Mouse (Mus musculus): ENCODE data around the gene Clcn3.

Gene Clcn3

GRCm38 (mm10) chr8:60952803-60953202 is 30.3 kb downstream of the Clcn3 start:
- DNase-seq (ENCODE audit: low read depth, low spot score): no peak

- no peak for DNase-seq (ENCODE audit: low read depth, low spot score)
Observed at GRCm38 (mm10) chr8:60951757-60952156, 31.3 kb downstream of the Clcn3 start.

DNA sequence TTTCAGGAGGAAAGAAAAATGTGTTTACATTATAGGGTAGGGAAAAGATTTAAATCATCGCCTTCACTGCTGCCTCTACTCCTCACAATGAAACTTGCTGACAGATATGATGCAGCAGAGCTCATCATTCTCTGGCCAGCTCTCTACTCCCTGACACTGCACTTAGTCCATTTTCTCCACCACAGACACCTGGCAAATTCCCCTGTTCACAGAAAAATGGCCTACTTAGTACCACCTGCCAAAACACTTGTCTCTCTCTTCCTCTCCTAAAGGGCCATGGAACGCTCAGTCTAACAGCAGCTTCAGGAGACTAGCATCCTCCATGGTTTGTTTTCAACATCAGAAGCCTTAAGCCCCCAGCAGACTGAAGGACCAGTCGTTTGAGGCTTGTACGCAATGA is 31.8 kb downstream of the Clcn3 start:
- no peak for DNase-seq (ENCODE audit: low read depth, low spot score)

- DNase-seq (ENCODE audit: low read depth, low spot score): no peak
Observed at GRCm38 (mm10) chr8:60949859-60950258, 33.2 kb downstream of the Clcn3 start.

DNA sequence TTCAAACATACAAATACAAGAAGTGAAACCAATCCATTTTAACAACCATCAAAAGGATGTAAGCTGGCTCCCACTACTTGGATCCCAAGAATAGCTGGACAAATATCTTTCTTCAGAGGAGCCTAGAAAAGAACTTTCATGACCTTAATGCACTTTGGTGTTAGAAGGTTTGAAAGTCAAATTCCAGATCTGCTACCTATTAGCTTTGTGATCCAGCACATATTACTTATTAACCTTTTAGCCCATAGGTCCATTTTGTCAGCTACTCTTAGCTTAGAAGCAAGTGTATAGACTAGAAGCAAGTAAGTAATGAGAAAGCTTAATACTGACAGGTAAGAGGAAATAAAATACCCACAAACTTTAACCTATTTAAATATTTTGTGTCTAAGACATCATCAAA is 35.6 kb downstream of the Clcn3 start:
- DNase-seq (ENCODE audit: low read depth, low spot score): no peak

DNA sequence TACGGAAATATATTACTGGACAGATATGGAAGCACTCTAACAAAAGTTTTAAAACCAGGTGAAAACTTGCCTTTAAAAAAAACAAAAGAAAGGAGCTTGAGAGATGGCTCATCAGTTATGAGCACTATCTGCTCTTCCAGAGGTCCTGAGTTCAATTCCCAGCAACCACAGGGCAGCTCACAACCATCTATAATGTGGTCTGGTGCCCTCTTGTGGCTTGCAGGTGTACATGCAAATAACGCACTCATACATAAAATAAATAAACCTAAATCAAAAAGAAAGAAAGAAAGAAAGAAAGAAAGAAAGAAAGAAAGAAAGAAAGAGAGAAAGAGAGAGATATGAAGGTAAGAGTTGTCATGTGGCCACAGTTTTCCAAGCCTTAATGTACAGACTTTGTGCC is 40.2 kb downstream of the Clcn3 start:
- DNase-seq (ENCODE audit: low read depth, low spot score): no peak

DNA sequence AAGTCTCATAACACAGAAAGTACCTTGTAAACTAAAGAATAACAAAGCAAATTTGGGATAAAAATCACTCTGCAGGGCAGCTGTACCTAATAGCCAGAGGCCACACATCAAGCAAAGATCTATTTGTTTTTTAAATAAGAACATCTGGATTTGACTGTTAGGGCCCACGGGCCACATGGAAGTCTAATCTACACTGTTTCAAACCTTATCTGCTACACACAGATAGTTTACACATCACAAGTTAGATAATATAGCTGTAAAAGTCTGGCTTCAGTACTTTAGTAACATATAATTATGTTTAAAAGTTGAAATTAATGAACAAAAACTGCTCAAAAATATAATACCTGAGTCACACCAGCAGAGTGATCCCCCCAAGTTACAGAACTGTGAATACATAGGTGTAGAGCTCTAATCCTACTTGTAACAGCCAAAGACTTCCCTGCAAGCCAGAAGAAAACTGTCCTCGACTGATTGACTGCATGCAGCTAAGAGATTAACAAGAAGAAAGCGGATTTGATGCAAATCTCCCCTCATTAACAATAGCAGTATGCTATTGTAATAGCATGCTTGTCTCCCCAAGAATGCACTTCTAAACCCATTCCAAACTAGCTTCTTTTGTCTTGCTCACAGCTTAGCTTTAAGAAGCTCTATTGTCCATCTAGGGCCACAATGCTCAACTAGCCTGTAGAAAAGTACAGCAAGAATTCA is 44.2 kb downstream of the Clcn3 start:
- no peak for DNase-seq (ENCODE audit: low read depth, low spot score)

GRCm38 (mm10) chr8:60933617-60934016 is 49.5 kb downstream of the Clcn3 start:
- DNase-seq (ENCODE audit: low read depth, low spot score): no peak

- no peak for DNase-seq (ENCODE audit: low read depth, low spot score)
Observed at GRCm38 (mm10) chr8:60920176-60920575, 62.9 kb downstream of the Clcn3 start.

GRCm38 (mm10) chr8:60919069-60919468 is 64.0 kb downstream of the Clcn3 start:
- no peak for DNase-seq (ENCODE audit: low read depth, low spot score)

DNA sequence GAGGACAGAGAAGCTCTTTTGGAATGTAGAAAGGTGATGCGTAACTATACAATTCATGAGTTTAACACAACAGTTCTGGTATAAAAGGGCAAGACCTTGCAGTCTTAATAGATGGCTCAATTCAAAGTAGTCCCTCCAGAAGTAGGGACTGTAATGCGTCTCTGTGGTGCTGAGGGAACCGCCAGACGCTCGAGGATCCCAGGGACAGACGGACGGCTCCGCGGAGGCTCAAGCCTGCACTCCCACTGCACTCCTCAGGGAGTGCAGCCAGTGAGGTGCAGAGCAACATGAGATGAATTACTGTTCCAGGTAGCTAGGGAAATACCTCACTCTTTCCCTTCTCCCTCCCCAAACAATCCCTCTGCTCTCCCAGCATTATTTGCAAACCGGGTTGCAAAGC is 70.5 kb downstream of the Clcn3 start:
- DNase-seq (ENCODE audit: low read depth, low spot score): no peak

- no peak for DNase-seq (ENCODE audit: low read depth, low spot score)
Observed at GRCm38 (mm10) chr8:60912081-60912480, 71.0 kb downstream of the Clcn3 start.

DNA sequence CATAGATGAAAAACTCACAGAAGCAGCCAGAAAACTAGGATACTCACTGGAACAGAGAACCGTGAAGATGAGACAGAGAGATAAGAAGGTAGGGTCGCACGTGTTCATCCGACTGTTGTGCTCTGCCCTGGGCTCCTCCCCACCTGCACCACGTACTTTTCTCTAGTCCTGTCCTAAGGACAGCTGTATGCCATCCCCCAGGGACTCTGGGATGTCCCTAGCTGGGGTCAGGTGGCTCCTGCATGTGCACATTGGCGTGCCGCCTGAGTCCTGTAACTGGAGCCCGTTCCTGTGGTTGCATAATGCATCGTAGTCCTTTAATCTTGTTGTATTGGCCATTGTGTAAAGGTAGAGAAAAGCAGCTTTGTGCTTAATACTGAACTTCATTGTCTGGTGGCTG is 83.0 kb downstream of the Clcn3 start:
- DNase-seq (ENCODE audit: low read depth, low spot score): no peak

DNA sequence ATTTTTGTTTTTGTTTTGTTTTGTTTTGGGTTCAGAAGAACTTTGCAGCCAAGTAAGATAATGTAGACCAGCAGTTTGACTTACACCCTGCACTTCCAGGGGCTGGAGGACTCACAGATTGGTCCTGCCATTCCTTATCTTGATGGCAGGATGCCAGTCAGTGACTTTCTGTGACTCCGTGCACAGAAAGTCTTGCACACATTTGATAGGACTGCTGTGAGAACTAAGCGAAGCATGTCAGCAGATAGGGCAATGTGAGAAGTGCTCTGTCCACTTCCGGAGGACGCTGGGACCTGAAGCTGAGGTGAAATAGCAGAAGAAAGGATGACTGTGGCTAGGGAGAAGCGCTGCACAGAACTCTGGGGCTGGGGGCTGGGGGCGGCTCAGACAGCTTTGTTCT is 87.2 kb downstream of the Clcn3 start:
- DNase-seq (ENCODE audit: low read depth, low spot score): no peak

GRCm38 (mm10) chr8:60891757-60892156 is 91.3 kb downstream of the Clcn3 start:
- no peak for DNase-seq (ENCODE audit: low read depth, low spot score)

- DNase-seq (ENCODE audit: low read depth, low spot score): no peak
Observed at GRCm38 (mm10) chr8:60890520-60890874, 92.6 kb downstream of the Clcn3 start.

GRCm38 (mm10) chr8:60889843-60890519 is 93.1 kb downstream of the Clcn3 start, which contains the start of gene Hpf1:
Gene Hpf1, plus strand, starts transcription at chr8:60890418.
- peak; percentile 96 for DNase-seq (ENCODE audit: low read depth, low spot score)

- DNase-seq (ENCODE audit: low read depth, low spot score): no peak
Observed at GRCm38 (mm10) chr8:60889131-60889842, 93.8 kb downstream of the Clcn3 start.

DNA sequence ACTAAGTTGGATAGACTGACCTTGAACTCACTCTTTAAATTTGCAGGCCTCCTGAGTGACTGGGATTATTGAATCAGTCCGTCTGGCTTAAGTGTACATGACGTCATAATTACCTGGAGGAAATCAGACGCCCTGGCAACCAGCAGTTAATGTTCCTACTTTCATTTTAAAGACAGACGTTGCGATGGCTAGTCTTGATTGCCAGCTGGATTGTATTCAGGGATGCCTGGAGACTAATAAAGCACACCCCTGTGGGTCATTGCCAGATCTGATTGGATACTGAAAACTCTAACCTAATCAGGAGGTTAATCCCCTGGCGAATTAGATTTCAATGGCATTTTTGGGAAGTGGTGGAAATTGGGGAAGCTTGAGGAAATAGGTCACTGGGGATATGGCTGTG is 96.4 kb downstream of the Clcn3 start:
- DNase-seq (ENCODE audit: low read depth, low spot score): no peak

- no peak for DNase-seq (ENCODE audit: low read depth, low spot score)
Observed at GRCm38 (mm10) chr8:60883419-60884137, 99.5 kb downstream of the Clcn3 start.

DNA sequence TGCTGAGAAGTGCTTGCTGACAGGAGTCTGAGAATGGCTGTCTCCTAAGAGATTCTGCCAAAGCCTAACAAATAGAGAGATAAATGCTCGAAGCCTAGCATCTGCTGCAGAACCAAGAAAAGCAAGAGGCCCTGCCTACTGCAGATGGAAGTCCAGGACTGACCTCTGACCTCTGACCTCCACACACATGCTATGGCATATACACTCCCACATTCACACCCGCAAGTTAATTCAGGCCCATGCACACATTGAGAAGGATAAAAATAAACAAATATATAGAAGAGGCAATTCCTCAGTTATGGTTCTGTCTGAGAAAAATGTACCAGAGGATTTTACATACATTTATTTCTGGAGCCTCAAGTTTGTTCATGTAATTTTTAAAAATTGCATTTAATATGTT is 104.5 kb downstream of the Clcn3 start:
- no peak for DNase-seq (ENCODE audit: low read depth, low spot score)

Data from embryo, embryonic 11.5 days (tissue).